Mouse (Mus musculus) right cerebral cortex, postnatal 36 days (tissue): ENCODE results near the gene Bicc1.
A peak's percentile ranks its signal among the peaks of the same experiment; 100 is the strongest.
"Not testable (repeated sequence)": the region's sequence is repeated elsewhere in the genome, so short reads cannot be mapped to it uniquely, and the experiment has no call there.

Experiments used
- DNase-seq, 2 experiments: peaks; one replicate each; pipeline ENCODE4 v3.0.0; 2022; ENCODE audit warnings: low spot score in 2 of 2, mixed read lengths in 1 of 2

Gene Bicc1

GRCm38 (mm10) chr10:70998136-70998535 is 161.4 kb downstream of the Bicc1 start:
- DNase-seq, result peak; percentile 8 to 20

GRCm38 (mm10) chr10:70996051-70996450 is 163.4 kb downstream of the Bicc1 start:
- DNase-seq, result no peak

GRCm38 (mm10) chr10:70994135-70994497 is 165.4 kb downstream of the Bicc1 start:
- no peak for DNase-seq

GRCm38 (mm10) chr10:70993497-70994134 is 165.9 kb downstream of the Bicc1 start:
- DNase-seq, result peak in 1 of 2 experiments; percentile 35

GRCm38 (mm10) chr10:70987396-70987795 is 172.1 kb downstream of the Bicc1 start:
- DNase-seq, result no peak

- DNase-seq, result no peak
Observed at GRCm38 (mm10) chr10:70983036-70983670, 176.3 kb downstream of the Bicc1 start.

GRCm38 (mm10) chr10:70982156-70982555 is 177.3 kb downstream of the Bicc1 start:
- DNase-seq, result no peak

- DNase-seq, result no peak
Observed at GRCm38 (mm10) chr10:70979657-70980056, 179.8 kb downstream of the Bicc1 start.

- no peak for DNase-seq
Observed at GRCm38 (mm10) chr10:70977141-70977540, 182.4 kb downstream of the Bicc1 start.

- DNase-seq, result no peak
Observed at GRCm38 (mm10) chr10:70976633-70977032, 182.9 kb downstream of the Bicc1 start.

GRCm38 (mm10) chr10:70971156-70971555 is 188.3 kb downstream of the Bicc1 start:
- DNase-seq, result no peak

GRCm38 (mm10) chr10:70968848-70969683 is 190.4 kb downstream of the Bicc1 start:
- no peak for DNase-seq

- DNase-seq, result no peak
Observed at GRCm38 (mm10) chr10:70966642-70967345, 192.7 kb downstream of the Bicc1 start.

GRCm38 (mm10) chr10:70964706-70965105 is 194.8 kb downstream of the Bicc1 start:
- no peak for DNase-seq

GRCm38 (mm10) chr10:70963599-70964193 is 195.8 kb downstream of the Bicc1 start:
- no peak for DNase-seq

- no peak for DNase-seq
Observed at GRCm38 (mm10) chr10:70961641-70962040, 197.9 kb downstream of the Bicc1 start.

GRCm38 (mm10) chr10:70960396-70960795 is 199.1 kb downstream of the Bicc1 start:
- not testable (repeated sequence) for DNase-seq

- no peak for DNase-seq
Observed at GRCm38 (mm10) chr10:70952770-70953147, 206.7 kb downstream of the Bicc1 start.

- peak; percentile 15 to 23 for DNase-seq
Observed at GRCm38 (mm10) chr10:70952056-70952769, 207.3 kb downstream of the Bicc1 start.

GRCm38 (mm10) chr10:70950105-70950424 is 209.4 kb downstream of the Bicc1 start:
- no peak for DNase-seq
